Mouse (Mus musculus) midbrain, embryonic 13.5 days (tissue): ENCODE data around the gene Rasa3. TPM values are rescaled to one million over a fixed set of nuclear protein-coding genes. Genes with fewer than 3 reads are reported as not detected.
A peak's percentile ranks its signal among the peaks of the same experiment; 100 is the strongest.

Experiments used
- ATAC-seq: fragments of 200-750 bp; cut with Nextera tagmentation; 2 replicates; pipeline ENCODE4 v1.8.0; 2017; ENCODE audit warnings: mild to moderate bottlenecking, moderate TSS enrichment, moderate library complexity
- H3K27ac ChIP-seq: fragments of 300-500 bp; sonication (generic); 2 replicates; pipeline ENCODE4 v1.5.1; 2015; ENCODE audit warnings: inconsistent platforms, mild to moderate bottlenecking, moderate library complexity
- H3K27me3 ChIP-seq: fragments of 300-500 bp; sonication (generic); 2 replicates; pipeline ENCODE4 v1.6.1; 2015; ENCODE audit warnings: mild to moderate bottlenecking, inconsistent platforms
- H3K36me3 ChIP-seq: fragments of 300-500 bp; sonication (generic); 2 replicates; pipeline ENCODE4 v1.6.1; 2015; ENCODE audit warnings: mild to moderate bottlenecking, inconsistent platforms
- H3K4me1 ChIP-seq: fragments of 300-500 bp; sonication (generic); replicated peaks from 2 replicates; pipeline ENCODE4 v1.6.1; 2015; ENCODE audit warnings: inconsistent platforms
- H3K4me2 ChIP-seq: fragments of 300-500 bp; sonication (generic); replicated peaks from 2 replicates; pipeline ENCODE4 v1.6.1; 2015; ENCODE audit warnings: moderate library complexity, mild to moderate bottlenecking, inconsistent platforms
- H3K4me3 ChIP-seq: fragments of 300-500 bp; sonication (generic); replicated peaks from 2 replicates; pipeline ENCODE4 v1.5.1; 2015; ENCODE audit warnings: mild to moderate bottlenecking, inconsistent platforms
- H3K9ac ChIP-seq: fragments of 300-500 bp; sonication (generic); replicated peaks from 2 replicates; pipeline ENCODE4 v1.6.1; 2015; ENCODE audit warnings: mild to moderate bottlenecking, inconsistent platforms
- H3K9me3 ChIP-seq: fragments of 300-500 bp; sonication (generic); 2 replicates; pipeline ENCODE4 v1.6.1; 2016; ENCODE audit warnings: mild to moderate bottlenecking, inconsistent platforms
- WGBS: fragments of 180-500 bp; shearing (Covaris S2); methylation state at CpG from one replicate; pipeline ENCODE4 v1.1.7; 2015; 5-methylcytosine and 5-hydroxymethylcytosine counted together
- polyA plus RNA-seq: library from polyadenylated mRNA; unstranded; fragments of >200 nt; fragmentation: Nextera tagmentation; extraction: Ambion mirVana; gene quantifications from 2 replicates; pipeline ENCODE4 v1.2.1, GENCODE M21; 2015

Rasa3 gene
- polyA plus RNA-seq, 1 experiment from 2014 or later: 20.6 TPM

DNA sequence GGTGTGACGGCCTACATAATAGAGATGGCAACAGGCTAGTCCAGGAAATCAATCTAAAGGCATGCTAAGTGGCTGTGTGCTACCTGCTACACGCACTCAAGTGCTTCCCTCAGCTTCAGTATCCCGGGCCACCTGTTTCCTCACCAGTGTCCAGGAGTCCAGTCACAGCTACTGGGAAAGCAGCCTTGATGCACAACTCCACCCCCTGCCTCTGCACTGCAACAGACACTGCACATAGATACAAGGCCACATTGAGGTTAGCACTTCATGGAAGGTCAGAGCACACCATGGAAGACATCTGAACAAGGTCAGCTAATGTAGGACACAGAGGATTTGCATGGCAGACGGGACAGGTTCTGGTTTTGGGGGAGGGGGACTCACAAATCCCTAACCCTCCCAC, 11.9 kb downstream of the Rasa3 start:
- no peak overlapping the region for H3K4me2 ChIP-seq
- H3K4me3 ChIP-seq: no peak overlapping the region
- H3K4me1 ChIP-seq: 0 out of 2 replicates have a peak, but pooled peaks cover 4% of the 10 kb centered on the region
- 79% methylated on average over 4 of the region's 4 CpGs for WGBS
- no peaks in the 10 kb centered on the region for H3K36me3 ChIP-seq
- no peak for ATAC-seq
- H3K9me3 ChIP-seq: no peaks in the 10 kb centered on the region
- no peak overlapping the region for H3K9ac ChIP-seq
- no peak overlapping the region for H3K27ac ChIP-seq
- H3K27me3 ChIP-seq: no peaks in the 10 kb centered on the region

DNA sequence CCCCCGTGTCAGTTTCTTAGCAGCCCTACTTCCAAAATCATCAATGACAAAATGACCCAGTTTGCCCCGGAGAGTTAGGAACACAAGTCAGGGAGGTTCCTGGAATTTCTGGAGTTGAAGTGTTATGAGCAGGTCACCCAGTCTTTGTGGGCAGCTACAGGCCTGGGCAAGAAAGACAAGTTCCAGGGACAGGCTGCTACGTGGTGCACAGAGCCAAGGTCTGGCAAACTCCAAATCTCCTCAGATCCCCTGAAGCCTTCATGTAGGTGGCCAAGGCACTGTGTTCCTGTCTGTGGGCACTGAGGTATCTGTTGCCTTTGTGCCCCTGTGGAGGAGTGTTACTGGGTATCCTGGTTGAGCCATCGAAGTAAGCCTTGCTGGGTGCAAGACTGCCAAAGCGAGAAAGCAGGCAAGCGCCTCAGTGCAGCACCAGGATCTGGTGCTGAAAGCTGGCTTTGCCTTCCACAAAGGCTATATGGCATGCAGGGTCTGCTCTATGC, 12.6 kb downstream of the Rasa3 start:
- no peak overlapping the region for H3K9ac ChIP-seq
- no peaks in the 10 kb centered on the region for H3K36me3 ChIP-seq
- H3K4me3 ChIP-seq: no peak overlapping the region
- no peak overlapping the region for H3K4me2 ChIP-seq
- no peak overlapping the region for H3K27ac ChIP-seq
- 0 out of 2 replicates have a peak, but pooled peaks cover 2% of the 10 kb centered on the region for H3K4me1 ChIP-seq
- ATAC-seq: no peak
- no peaks in the 10 kb centered on the region for H3K27me3 ChIP-seq
- no peaks in the 10 kb centered on the region for H3K9me3 ChIP-seq
- 94% methylated on average over 6 of the region's 6 CpGs for WGBS

DNA sequence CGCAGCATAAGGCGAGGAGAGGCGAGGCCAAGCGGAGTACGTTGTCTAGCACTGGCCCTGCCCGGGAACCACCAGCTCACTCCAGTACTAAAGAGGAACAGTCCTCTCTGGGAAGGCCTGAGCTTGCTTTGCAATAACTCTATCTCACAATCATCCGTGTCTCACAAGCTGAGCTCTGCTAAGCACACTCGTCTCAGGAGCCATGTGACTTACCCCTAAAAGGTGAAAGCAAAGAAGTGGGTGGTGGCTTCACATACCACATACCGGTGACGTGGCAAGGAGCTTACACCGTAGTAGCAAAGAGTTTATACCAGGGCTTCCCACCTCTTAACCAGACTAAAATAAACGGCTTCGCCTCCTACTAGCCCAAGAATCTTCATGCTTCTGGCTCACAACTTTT, 17.1 kb downstream of the Rasa3 start:
- no peak for ATAC-seq
- 93% methylated on average over 13 of the region's 13 CpGs for WGBS

DNA sequence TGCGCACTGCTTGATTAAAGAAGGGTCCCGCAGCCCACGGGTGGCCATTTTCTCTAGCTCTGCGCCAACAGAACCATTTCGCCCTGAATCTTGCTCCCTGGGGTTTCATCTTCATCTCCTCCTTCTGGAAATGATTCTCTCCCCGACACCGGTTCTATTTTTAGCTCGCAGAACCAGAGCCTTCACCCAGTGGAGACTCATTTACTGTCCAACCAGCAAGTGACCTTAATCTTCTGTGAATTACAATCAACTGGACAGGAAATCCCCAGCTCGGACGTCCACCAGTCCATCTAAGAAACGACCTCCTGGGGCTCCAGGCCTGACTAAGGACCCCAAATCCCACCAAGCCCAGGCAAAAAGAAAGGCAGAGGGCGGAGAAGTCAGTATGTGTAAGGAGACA, 19.9 kb downstream of the Rasa3 start:
- no peak for ATAC-seq
- no peaks in the 10 kb centered on the region for H3K9me3 ChIP-seq
- no peak overlapping the region for H3K4me3 ChIP-seq
- no peaks in the 10 kb centered on the region for H3K36me3 ChIP-seq
- no peak overlapping the region for H3K9ac ChIP-seq
- no peak overlapping the region for H3K4me2 ChIP-seq
- H3K4me1 ChIP-seq: 0 out of 2 replicates have a peak, but pooled peaks cover 3% of the 10 kb centered on the region
- 78% methylated on average over 12 of the region's 12 CpGs for WGBS
- no peak overlapping the region for H3K27ac ChIP-seq
- H3K27me3 ChIP-seq: no peaks in the 10 kb centered on the region

More for the DNA sequence above, 17.1 kb downstream of the Rasa3 start:
- no peaks in the 10 kb centered on the region for H3K36me3 ChIP-seq
- no peaks in the 10 kb centered on the region for H3K9me3 ChIP-seq
- H3K27me3 ChIP-seq: no peaks in the 10 kb centered on the region
- H3K4me2 ChIP-seq: no peak overlapping the region
- no peak overlapping the region for H3K4me3 ChIP-seq
- H3K4me1 ChIP-seq: 0 out of 2 replicates have a peak, but pooled peaks cover 3% of the 10 kb centered on the region
- no peak overlapping the region for H3K27ac ChIP-seq
- no peak overlapping the region for H3K9ac ChIP-seq

DNA sequence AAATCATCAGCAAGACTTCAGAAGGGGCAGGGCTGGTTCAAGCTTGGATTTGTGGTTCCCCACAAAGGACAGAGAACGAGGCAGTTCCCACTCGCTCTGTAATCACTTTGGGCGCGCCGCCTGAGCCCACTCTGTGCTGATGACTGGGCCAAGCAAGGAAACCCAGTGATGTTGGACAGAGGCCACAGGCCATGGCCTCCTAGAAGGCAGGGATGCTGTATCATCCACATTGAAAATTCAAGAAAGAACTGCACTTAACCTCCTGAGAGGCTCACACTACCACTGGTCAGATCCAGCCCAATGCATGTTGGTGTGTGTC, 22.4 kb downstream of the Rasa3 start:
- Histone ChIP-seq H3K36me3 (no peaks in the 10 kb centered on the region), H3K27ac (no peak overlapping the region), H3K4me3 (no peak overlapping the region), H3K9me3 (no peaks in the 10 kb centered on the region), H3K9ac (no peak overlapping the region), H3K27me3 (no peaks in the 10 kb centered on the region), H3K4me2 (no peak overlapping the region), H3K4me1 (peaks cover 4% of the 10 kb centered on the region)
- ATAC-seq: no peak
- WGBS: 89% methylated on average over 5 of the region's 5 CpGs

DNA sequence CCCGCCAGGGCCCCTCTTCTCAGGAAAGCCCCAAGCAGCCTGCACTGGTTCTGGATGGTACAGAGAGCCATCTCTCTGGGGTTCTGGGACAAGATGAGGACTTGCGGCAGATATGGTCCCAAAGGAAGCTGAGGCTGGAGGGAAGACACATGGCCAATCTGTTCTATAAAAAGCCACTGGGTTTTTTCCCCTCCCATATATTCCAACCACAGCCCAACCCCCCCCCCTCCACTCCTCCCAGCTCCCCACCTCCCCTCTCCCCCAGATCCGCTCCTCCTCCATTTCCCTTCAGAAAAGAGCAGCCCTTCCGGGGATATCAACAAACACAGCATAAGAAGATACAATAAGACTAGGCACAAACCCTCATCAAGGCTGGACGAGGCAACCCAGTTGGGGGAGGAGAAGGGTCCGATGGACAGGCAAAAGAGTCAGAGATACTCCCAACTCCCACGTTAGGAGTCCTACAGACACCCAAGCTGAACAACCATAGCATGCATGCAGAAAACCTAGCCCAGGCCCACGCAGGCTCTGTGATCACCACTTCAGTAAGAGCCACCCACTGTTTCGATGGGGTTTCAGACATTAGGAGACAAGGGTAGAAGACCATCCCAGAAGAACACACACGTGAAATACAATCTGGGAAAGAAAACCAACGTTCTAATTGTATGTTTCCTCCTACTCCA, 22.9 kb downstream of the Rasa3 start:
- Histone ChIP-seq H3K4me3 (no peak overlapping the region), H3K4me1 (peaks cover 9% of the 10 kb centered on the region), H3K36me3 (no peaks in the 10 kb centered on the region), H3K27ac (no peak overlapping the region), H3K9me3 (no peaks in the 10 kb centered on the region), H3K4me2 (no peak overlapping the region), H3K27me3 (no peaks in the 10 kb centered on the region), H3K9ac (no peak overlapping the region)
- no peak for ATAC-seq
- WGBS: 85% methylated on average over 11 of the region's 11 CpGs

DNA sequence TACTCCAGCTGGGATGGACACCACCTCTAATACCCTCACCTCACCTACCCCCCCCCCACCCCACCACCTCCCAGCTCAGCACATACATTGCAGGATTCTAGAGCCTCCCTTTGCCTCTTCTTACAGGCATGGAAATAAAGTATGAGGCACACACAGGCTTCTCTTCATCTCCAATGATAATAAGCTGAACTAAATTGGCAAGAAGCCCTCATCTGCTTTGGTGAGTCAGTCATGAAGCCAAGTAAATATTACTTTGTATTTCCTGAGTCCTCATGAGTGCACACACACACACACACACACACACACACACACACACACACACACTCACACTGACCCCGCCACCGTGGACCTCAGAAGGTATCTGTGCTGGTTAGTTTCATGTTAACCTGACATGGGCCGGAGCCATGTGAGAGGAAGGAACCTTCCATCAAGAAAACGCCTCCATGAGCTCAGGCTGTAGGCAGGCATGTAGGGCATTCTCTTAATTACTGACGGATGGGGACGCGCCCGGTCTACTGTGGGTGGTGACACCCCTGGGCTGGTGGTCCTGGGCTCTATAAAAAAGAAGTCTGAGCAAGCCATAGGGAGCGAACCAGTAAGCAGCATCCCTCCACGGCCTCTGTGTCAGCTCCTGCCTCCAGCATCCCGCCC, 26.7 kb downstream of the Rasa3 start:
- no peak overlapping the region for H3K4me3 ChIP-seq
- ATAC-seq: no peak
- no peaks in the 10 kb centered on the region for H3K27me3 ChIP-seq
- no peak overlapping the region for H3K4me2 ChIP-seq
- WGBS: 96% methylated on average over 11 of the region's 11 CpGs
- no peaks in the 10 kb centered on the region for H3K9me3 ChIP-seq
- peaks cover 30% of the 10 kb centered on the region for H3K4me1 ChIP-seq
- H3K9ac ChIP-seq: no peak overlapping the region
- H3K27ac ChIP-seq: no peak overlapping the region
- H3K36me3 ChIP-seq: no peaks in the 10 kb centered on the region

DNA sequence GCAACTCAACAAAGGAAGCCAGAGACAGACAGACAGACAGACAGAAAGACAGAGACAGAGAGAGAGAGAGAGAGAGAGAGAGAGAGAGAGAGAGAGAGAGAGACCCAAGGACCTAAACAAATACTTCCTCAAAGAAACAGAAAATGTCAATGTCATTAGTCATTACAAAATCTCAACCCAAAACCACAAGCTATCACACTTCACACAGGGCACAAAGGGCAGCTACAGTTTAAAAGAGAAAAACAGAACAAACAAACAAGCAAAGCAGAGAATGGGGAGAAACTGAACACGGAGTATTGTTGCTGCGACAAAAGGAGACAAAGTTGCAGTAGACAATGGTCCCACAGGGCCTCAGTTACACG, 28.3 kb downstream of the Rasa3 start:
- Histone ChIP-seq H3K4me2 (no peak overlapping the region), H3K4me1 (peaks cover 42% of the 10 kb centered on the region), H3K27me3 (no peaks in the 10 kb centered on the region), H3K9me3 (no peaks in the 10 kb centered on the region), H3K4me3 (no peak overlapping the region), H3K36me3 (no peaks in the 10 kb centered on the region), H3K27ac (peak overlapping the region; percentile 86), H3K9ac (peak overlapping the region; percentile 44)
- no peak for ATAC-seq
- 23% methylated on average over 3 of the region's 3 CpGs for WGBS

DNA sequence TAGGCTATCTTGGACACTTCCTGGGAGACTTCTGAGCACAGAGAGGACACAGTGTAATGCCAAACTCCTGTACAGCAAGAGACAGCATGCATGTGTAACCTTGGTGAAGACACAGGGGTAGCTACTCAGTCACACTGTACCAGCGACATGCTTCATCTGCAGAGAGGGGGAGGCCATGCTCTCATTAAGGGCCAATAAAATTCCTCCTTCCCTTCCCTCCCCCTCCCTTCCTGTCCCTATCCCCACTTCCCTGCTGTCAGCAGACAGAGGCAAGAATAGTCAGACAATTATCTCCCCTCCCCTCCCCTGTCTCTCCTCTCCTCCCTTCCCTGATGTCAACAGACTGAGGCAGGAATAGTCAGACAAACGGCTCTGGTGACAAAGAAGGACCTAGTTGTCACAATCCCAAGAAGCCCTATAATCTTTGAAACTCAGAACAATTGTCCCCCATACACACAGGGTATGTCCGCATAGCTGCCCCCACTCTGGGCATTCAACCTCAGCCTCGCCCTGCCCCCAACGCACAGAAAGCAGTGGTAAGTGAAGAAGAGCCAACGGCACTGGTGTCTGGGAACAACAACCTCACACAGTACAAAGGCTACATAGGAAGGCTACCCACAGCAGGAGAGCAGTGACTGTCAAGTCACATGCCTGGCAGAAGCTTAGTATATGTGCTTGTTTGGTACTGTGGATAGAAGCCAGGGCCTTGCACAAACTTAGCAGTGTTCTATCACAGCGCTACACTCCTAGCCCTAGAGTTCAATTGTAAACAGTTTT, 28.8 kb downstream of the Rasa3 start:
- peak; percentile 88 for ATAC-seq
- H3K4me1 ChIP-seq: peaks cover 47% of the 10 kb centered on the region

DNA sequence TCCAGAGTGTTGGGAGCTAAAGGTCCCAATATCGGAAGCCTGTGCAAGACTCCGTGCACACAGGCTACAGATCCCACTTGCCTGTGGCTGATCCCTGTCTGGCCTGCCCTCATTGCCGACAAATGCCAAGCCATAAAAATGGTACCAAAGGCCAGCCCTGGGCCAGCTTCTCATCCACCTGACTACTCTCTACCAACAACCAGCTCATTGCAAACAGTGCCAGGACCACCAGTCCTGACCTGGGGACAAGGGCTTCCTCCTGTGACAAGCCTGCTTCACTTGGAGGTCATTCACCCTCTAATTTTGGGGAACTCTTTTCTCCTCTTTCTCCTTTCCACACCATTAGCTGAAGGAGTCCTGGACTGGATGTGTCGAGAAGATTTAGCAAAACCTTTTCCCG, 29.8 kb downstream of the Rasa3 start:
- H3K36me3 ChIP-seq: no peaks in the 10 kb centered on the region
- no peaks in the 10 kb centered on the region for H3K27me3 ChIP-seq
- H3K4me2 ChIP-seq: no peak overlapping the region
- no peak for ATAC-seq
- no peak overlapping the region for H3K9ac ChIP-seq
- WGBS: 86% methylated on average over 5 of the region's 5 CpGs
- peaks cover 51% of the 10 kb centered on the region for H3K4me1 ChIP-seq
- no peak overlapping the region for H3K4me3 ChIP-seq
- no peaks in the 10 kb centered on the region for H3K9me3 ChIP-seq
- peak overlapping the region; percentile 56; the same call in 1 of the 2 replicates for H3K27ac ChIP-seq

More for the DNA sequence above, 28.8 kb downstream of the Rasa3 start:
- 14% methylated on average over 7 of the region's 7 CpGs for WGBS
- peak overlapping the region; percentile 86 for H3K27ac ChIP-seq
- H3K36me3 ChIP-seq: no peaks in the 10 kb centered on the region
- no peaks in the 10 kb centered on the region for H3K9me3 ChIP-seq
- H3K4me2 ChIP-seq: peak overlapping the region; percentile 19
- H3K9ac ChIP-seq: peak overlapping the region; percentile 44
- H3K27me3 ChIP-seq: no peaks in the 10 kb centered on the region
- H3K4me3 ChIP-seq: no peak overlapping the region

DNA sequence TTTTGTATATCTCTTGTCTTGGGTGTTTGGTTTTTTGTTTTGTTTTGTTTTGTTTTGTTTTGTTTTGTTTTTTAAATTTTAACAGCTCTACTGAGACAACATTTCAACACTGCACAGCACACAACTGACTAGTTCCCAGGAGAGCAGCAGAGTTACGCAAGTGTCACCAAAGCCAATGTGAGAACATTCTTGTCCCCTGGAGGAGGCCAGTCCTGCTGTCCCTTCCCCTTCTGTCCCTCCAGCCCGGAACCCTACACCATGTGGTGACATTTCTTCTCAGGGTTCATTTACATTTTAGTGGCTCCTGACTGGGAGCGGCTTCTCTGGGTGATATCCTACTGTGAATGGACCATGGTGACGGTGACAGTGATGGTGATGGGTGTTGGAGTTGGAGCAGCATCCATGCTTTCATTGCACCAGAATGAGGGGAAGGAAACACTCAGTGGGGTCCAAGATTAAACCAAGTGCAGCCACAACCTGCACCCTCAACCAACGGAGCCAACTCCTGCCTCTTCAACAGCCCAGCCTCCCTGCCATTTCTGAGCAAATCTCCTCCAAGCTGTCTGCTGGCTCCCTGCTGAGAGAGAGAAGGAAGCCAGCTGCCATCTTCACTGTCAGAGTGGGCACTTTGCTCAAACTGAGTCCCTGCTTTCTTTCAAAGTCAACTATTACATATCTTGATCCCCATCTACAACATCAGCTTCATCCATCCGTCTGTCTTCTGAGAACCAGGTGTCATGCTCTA, 32.3 kb downstream of the Rasa3 start:
- Histone ChIP-seq H3K4me1 (peaks cover 63% of the 10 kb centered on the region), H3K9me3 (no peaks in the 10 kb centered on the region), H3K27ac (0 out of 2 replicates have a peak overlapping the region, but pooled peaks have one; percentile 5), H3K9ac (no peak overlapping the region), H3K4me3 (no peak overlapping the region), H3K27me3 (no peaks in the 10 kb centered on the region), H3K36me3 (no peaks in the 10 kb centered on the region), H3K4me2 (no peak overlapping the region)
- 52% methylated on average over 6 of the region's 6 CpGs for WGBS
- no peak for ATAC-seq
